Mouse (Mus musculus) gastrocnemius, postnatal 36 days (tissue): ENCODE data around the gene Ryr2. TPM values are rescaled to one million over a fixed set of nuclear protein-coding genes. Genes with fewer than 3 reads are reported as not detected.

Source experiments
- DNase-seq, 2 experiments: peaks; one replicate each; pipeline ENCODE4 v3.0.0; 2022
- intact Hi-C: fragments of 180-260 bp; cut with DNase I; formaldehyde crosslinking; loops from one replicate; pipeline ENCODE4 v1.15.1; 2025
- total RNA-seq, 2 experiments: library from RNA; stranded (reverse); gene quantifications; 2 replicates each; pipeline ENCODE4 v1.2.3; 2021

Ryr2 gene
- total RNA-seq, 2 experiments from 2014 or later = 0.10 to 0.12 TPM

DNA sequence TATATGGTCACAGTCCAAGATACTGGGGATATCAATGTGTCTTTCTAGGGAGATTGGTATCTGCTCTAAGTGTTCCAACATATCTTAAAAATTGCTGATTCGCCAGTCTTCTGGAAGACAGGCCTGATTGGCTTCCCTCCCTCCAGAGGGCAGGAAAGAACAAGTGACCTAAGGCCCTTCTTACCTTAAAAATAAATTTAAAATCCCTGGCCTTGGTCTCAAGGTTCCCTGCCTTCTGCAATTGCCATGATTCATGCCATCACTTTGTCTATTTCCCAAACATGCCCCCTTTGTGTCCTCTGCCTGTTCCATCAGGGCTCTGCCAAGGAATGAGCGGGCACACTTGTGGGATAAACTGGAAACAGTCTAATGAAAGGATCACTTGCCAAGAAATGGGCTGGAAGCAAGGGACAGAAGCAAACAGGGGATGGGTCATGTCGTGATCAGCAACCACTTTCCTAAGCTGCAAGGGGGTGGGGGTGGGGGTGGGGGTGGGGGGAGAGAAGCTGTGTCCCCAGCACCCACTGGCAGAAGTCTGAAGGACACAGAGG lies 10.3 kb downstream of the Ryr2 start:
- no peak for DNase-seq
- intact Hi-C loops = no loop called here

DNA sequence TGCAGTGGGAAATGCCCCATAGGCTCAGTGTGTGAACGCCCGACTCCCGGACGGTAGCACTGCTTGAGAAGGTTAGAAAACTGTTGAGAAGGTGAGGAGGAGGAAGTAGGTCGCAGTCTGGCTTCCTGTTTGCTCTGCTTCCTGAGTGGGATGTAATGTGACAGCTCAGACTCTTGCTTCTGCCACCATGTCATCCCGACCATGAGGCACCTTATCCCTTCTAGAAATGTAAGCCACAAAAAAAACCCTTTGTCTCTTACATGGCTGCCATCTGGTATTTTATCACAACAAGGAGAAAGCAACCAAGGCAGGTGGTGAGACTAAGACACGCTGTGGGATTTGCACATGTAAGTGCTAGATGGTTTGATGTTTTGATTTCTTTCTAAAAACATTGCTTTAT lies 12.2 kb downstream of the Ryr2 start:
- intact Hi-C loops = no loop called here
- no peak for DNase-seq

DNA sequence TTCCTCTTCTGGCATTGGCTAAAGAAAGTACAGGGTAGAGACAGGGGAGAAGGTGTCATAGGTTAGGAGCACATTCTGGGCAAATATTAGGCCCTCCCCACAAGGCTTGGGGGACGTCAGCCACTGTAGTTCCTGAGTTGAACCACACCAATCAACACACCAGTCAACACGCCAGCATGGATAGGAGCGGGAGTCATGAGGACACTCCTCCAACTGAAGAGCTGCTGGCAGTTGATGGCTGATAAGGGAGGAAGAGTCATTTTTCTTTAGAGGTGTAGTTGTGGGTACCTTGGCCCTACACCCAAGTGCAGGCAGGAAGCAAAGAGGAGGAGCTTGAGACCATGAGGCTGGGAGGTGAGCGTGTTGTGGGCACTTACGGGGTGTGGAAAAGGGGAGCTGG lies 13.6 kb downstream of the Ryr2 start:
- no peak for DNase-seq
- intact Hi-C loops = no loop called here

DNA sequence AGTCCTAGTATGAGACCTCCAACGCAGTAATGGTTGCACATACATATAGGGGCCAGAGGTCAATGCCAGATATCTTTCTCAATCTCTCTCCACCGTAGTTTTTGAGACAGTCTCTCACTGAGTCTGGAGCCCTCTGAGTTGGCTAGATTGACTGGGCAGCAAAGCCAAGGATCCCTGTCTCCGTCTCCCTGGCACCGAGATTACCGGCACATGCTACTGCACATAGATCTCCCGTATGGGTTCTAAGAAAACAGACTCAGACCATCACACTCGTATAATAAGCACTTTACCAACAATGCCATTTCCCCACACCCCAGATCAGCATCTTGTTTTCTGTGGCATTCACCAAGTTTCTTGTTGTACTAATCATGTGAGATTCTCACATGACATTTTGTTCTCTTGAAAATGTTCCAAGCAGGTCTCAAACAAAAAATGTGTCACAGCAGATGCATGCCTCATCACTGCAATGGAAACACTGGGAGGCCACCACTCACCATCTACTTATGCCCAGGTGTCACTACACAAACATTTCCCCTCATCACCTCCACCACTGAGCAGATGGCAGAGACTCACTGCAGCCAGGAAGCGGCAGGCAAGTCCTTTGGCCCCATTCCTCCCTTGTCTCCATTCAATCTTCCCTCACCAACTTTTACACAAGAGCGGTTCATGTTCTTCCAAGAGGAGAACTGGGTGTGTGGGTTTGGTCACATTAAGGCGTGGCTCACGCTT lies 14.2 kb downstream of the Ryr2 start:
- no peak for DNase-seq

DNA sequence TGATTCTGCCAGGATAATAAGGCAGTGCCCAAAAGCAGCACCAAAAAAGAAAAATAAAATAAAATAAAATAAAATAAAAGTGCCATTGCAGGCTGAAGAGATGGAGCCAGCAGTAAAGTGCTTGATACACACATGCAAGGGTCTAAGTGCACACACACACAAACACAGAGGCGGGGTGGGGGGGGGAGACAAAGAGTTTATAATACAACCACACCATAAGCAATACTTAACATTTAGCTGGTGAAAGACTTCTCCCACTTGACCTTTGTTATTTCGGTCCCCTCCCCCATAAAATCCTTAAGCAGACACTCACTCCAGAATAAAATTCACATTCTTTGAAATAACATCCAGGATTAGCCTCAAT lies 22.7 kb downstream of the Ryr2 start:
- intact Hi-C loops = no loop called here
- DNase-seq = no peak

More for the DNA sequence above, 14.2 kb downstream of the Ryr2 start:
- intact Hi-C loops = no loop called here

DNA sequence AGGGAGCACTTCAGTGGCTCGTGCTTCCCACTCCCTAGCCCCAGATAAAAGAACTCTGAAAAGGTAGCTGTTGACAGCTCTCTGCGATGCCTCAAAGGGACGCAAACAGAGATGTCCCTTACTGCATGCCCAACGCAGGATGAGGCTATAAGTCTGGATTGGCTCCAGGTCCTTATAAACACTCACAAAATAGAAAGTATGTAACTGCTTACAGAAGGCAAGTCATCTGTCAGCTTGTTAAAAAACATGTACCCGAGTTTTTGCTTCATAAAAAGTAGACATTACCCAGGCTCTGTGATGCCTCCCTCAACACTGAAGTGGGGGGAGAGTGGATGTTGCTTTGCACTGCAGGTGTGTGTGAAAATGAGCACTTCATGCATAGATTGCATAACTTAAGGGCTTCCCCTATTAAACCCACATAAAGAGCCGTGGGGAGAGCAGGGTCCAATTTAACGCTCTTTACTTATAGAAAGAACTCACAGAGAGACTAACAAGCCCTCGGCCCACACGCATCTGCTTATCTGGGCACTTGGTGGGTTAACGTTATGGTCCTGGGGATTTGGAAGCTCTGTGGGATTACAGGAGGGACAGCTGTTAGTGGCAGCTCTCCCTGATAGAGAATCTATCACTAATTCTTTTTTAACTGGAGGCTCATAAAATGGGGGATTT lies 23.2 kb downstream of the Ryr2 start:
- intact Hi-C loops = no loop called here
- DNase-seq = no peak

DNA sequence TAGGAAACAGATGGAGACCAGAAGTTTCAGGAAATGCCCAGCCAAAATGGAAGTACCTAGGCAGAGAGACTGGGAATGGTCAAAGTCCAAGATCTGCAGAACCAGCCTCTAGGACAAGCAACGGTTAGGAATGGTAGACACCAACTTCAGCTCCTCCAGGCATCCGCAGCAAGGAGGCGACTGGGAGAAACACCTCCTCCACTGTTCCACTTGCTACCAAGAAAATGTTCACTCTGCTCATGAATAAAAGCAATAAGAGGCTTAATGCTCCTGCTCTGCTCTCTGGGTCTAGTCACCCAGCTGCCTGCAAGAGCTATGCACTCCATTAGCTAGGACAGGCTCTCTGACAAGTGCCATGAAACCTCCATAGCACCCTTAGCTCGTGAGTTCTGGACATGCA lies 26.2 kb downstream of the Ryr2 start:
- intact Hi-C loops = no loop called here

DNA sequence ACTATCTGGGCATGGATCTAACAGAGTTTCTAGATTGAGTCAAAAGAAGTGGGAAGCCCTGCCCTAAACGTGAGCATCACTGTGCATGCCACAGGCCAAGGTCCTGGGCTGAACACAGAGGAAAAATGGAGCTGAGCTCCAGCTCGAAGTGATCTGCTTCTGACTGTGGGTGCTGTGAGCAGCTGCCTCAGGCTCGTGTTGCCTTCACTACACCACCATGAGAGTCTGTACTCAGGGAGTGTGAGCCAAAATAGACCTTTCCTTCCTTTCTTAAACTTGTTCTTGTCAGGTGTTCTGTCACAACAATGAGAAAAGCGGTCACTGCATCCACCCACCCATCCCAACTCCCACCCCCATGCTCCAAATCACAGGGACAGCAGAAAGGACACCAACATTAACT lies 27.2 kb downstream of the Ryr2 start:
- DNase-seq = no peak
- intact Hi-C loops = no loop called here

More for the DNA sequence above, 26.2 kb downstream of the Ryr2 start:
- DNase-seq = no peak

DNA sequence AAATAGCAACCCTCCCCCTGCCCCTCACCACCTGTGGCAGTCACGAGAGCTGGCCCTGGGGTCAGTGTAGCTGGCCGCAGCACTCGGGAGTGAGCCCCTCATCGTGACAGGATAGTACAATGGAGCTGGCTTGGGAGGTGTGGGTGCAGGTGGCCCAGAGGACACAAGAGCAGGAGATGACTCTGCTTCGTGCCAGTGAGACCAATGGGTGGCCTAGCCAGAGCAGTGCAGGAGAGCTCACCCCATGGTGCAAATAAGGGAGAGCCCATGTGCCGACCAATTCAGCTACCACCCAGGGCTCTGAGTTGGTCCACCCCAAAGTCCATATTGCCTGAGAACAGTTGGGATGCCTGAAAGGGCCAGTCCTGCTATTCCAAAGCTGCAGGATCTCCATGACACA lies 31.8 kb downstream of the Ryr2 start:
- DNase-seq = no peak
- intact Hi-C loops = no loop called here

DNA sequence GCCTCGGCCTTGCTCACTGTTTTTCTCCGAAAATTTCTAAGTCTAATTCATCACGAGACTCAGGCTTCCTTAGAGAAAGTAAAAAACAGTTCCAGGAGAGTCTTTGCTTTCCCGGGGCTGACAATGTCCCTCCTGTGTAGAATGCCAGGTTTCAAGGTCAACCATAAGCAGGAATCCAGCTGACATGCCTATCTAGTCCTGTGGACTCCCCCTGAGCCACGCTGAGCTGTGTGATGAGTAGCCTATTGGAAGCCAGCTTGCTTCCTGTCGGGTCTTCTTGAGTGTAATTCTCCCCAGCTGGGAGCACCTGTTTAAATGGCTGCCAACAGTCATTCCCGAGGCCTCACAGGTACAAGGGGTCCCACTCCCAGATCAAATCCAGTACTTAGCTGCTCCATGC lies 34.2 kb downstream of the Ryr2 start:
- intact Hi-C loops = no loop called here
- no peak for DNase-seq

DNA sequence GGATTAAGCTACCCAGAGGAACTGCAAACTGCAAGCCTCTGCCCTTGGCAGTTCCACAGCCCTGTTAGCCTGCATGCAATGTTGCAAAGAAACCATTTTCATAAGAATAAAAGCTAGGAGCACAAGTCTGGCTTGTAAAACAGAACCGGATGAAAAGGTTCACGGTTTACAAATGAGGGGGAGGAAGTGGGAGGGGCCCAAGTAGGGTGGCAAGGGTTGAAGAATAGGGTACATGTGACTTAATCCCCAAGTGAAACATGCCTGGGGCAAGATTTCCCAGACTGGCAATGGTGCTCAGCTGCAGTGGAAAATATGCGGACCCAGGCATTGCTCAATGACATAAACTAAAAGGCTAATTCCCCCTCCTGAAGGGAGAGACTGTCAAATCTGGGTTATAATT lies 34.6 kb downstream of the Ryr2 start:
- intact Hi-C loops = no loop called here
- no peak for DNase-seq

DNA sequence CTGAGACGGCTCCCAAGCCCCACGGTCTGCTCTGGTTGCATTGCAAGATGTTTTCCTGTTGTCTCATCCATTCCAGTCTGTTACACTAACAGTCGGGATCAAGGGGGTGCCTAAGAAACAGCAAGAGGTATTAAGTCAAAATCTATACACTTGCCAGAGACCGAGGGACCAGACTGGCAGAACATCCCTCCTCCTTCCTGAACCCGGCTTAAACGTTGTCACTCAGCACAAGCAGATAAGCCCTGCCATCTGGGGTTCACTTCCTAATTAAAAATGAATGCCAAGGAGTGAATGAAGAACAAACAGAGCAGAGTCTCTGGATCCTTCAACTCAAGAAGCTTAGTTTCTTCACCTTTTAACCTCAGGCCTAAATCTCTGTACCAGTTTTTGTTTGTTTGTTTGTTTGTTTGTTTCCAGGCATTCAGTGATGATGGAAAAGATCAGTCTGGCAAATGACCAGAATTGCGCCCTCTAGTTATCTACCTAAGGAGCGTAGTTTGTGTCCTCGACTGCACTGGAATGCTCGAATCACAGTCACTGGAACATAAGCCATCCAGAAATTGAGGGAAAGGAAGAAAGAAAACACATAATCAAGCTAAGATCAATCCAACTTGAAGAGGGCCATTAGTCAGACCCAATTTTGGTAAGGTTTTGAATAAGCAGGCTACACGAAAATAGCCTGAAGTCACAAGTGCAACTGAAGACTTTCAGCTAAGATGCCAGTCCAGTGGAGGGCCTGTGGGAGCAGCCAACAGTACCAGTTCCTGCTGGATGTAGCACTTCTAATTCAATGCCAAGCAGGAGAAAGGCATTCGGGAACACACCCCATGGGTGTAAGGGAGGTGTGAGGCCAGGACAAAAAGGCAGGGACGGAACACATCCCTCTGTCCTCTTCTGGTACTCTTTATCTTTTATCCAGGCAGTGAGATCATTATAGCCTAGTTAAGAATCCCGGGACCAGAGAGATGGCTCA lies 36.3 kb downstream of the Ryr2 start:
- intact Hi-C loops = no loop called here
- DNase-seq = no peak

DNA sequence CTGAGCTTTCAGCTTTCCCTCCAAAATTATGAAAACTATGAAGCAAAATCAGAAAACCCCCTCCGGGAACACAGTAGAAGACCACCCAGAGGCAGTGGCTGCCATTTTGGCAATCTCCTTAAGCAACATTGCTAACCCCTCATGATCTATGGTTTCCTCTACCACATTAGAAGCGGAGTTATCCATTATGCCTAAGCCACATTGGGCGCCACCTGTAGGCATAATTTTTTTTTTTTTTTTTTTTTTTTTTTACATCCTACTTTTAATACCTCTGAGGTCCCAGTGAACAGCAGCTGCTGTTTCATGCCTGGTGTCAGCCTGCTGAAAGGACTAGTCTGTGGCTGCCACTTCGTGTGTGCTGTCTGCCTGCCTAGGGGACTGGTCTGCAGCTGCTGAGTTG lies 42.2 kb downstream of the Ryr2 start:
- intact Hi-C loops = no loop called here

DNA sequence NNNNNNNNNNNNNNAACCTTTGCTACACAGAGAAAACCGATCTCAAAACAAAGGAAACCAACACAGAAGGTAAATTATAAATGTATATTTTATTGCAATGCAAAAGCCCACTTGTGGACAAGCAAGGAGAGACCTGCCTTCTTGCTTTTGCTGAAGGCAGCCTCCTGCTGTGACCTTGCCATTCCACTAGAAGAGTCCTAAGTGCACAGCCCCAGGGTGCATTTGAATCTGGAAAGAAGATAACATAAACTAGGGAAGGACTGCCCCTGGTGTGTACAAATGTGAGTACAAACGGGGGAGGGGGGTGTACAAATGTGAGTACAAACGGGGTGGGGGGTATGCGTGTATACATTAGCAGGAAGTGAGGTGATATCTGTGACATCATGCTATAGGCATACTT lies 43.2 kb downstream of the Ryr2 start:
- intact Hi-C loops = no loop called here
- DNase-seq = no peak

More for the DNA sequence above, 42.2 kb downstream of the Ryr2 start:
- no peak for DNase-seq

DNA sequence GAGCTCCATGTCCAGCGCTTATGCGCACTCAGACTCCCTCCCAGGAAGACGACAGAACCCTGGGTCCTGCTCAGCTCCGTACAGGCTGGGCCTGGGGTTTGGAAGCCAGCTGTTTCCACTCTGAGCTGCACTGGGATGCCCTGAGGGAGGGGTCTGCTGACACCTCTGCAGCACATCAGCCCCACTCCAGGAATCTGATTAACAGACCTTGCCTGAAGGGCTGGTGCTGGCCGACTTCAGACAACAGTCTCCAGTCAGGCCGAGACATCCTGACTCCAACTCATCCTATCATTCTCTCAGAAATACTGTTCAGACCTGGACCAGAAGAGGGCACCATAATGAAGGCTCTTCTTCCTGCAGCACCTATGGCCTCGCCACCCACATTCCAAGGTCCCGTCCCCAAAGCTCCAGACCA lies 49.4 kb downstream of the Ryr2 start:
- intact Hi-C loops = loop anchor here (2.0 kb wide), 1 partner anchor 49 kb away; the partner anchor contains the start of gene Ryr2
- no peak for DNase-seq

DNA sequence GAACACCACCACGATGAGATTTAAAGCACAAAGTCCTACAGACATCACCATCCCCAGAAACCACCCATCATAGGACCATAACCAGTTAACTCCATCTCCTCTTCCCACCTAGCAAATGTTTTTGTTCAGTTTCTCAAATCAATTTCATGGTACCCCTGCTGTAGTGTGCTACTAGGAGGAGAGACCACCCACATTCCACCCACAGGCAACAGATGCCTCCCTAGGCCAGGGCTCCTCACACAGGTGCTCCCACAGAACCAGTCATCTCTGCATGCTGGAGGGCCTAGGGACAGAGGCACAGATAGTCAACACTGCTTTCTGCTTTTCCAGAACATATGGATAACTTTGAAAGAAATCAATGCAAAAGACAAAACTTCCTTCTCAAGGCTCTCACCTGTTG lies 50.8 kb downstream of the Ryr2 start:
- intact Hi-C loops = loop anchor here (2.0 kb wide), 1 partner anchor 51 kb away; the partner anchor contains the start of gene Ryr2

DNA sequence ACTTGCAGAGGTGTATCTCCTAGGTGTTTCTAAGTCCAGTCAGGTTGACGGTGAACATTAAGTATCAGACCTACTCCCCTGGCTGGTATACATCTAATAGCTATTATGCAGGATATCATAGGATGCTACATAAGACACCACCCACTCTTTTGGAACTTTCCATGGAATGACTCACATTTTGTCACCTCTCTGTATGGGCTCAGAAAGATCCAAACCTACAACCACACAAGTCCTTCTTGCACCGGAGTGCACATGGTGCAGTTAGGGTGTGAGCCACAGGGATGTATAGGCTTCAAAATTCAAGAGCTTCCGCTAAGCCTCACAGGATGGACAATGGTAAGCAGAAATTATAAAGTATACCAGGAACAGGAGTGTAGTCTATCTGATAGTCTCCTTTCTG lies 52.8 kb downstream of the Ryr2 start:
- no peak for DNase-seq
- intact Hi-C loops = no loop called here

More for the DNA sequence above, 50.8 kb downstream of the Ryr2 start:
- DNase-seq = no peak

DNA sequence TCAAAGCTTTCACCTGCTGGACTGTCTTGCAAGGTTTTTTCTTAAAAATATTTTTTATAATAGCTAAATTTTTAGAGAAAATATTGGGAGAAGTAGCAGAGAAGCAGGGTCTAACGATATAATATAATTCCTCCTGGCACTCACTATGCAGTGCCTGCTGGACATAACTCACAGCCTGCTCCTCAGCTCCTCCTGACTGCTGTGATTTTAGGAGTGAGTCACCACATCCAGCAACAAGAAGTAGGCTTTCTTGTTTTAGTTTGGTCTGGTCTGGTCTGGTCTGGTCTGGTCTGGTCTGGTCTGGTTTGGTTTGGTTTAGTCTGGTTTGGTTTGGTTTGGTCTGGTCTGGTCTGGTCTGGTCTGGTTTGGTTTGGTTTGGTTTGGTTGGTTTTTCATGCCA lies 55.9 kb downstream of the Ryr2 start:
- no peak for DNase-seq
- intact Hi-C loops = no loop called here

DNA sequence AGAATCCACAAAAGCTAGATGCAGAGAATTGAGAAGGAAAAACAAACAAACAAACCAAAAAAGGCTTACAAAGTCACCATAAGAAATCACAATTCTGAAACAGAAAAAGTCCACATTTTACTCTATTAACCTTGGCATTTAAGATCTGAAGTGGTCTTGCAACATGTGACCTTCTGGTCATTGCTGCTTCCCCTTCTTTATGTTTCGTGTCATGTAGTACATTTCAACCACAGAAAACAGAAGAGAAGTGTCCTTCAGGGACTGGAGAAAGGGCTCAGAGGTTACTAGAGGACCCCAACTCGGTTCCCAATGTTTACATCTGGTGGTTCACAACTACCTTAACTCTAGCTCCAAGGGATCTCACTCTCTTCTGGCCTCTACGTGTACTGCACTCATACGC lies 59.7 kb downstream of the Ryr2 start:
- intact Hi-C loops = no loop called here
- DNase-seq = no peak

DNA sequence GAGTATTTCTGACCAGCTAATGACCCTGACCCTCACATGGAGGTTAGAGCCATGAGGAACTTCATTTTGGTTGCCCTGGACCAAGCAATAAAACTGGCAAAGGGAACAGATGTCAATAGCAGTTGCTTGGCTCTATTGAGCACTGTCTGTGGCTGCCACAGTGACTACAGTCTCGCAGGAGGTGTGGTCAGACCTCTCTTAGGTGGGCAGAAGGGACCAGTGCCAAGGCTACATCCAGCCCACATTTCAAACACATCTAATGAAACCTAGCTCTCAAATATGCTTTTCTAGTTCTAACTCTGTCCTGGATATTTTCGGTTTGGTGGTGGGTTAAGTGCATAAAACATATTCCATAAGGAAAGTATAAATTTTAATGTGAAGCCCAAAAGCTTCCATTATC lies 62.0 kb downstream of the Ryr2 start:
- intact Hi-C loops = no loop called here

More for the DNA sequence above, 62.0 kb downstream of the Ryr2 start:
- DNase-seq = no peak
